Mouse (Mus musculus): ENCODE data around the gene Gm34653.

DNA sequence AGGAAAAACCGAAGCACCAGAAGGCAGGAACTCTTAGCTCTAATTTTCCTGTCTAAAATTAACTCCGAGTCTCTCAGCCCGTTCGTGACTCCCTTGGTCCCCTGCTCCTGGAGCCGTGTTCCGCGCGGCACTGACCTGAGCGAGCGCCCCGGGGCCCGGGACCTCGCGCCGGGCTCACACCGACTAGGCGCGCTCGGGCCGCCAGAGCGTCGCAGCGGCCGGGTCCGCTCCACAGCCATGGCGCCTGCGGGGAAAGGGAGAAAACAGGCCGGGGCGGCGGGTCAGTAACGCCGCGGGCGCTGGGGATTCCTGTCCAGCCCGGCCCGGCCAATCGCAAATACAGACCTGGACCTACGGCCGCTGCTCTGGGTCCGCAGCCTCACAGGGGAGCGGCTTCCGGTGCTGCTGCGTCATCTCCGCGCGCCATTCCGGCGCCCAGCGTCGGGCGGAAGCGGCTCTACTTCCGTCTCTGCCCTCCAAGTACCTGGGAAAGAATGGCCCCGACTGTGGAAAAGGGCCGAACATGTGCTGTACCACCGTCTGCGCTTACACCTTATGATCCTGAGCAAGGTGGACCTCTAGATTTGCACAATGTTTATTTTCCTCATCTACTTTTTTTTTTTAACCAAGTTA lies 6.9 kb upstream of the Gm34653 start, which contains the start of gene Fbxw2:
- TF ChIP-seq EP300 (optimal IDR thresholded peaks at IDR 0.05) (peak; percentile 39), CTCF (IDR thresholded peaks at IDR 0.05; ENCODE audit: low read depth) (no peak)

Measured in stomach, postnatal 0 days (tissue).